Mouse (Mus musculus): ENCODE measurements around the gene Gm6164. TPM values are rescaled to one million over a fixed set of nuclear protein-coding genes. Genes with fewer than 3 reads are reported as not detected.

Gene Gm6164
- not detected in 2 replicates for total RNA-seq (2023)

GRCm38 (mm10) chr7:20205507-20205906 lies at the start of gene Gm6164:
Gene Gm6164, minus strand, starts transcription at chr7:20205607.

GRCm38 (mm10) chr7:20233728-20234127 lies 28.3 kb upstream of the Gm6164 start, which contains the start of gene Gm4498:
Gene Gm4498, minus strand, starts transcription at chr7:20233828.

GRCm38 (mm10) chr7:20193410-20193809 lies 12.0 kb downstream of the Gm6164 start, which contains the start of gene Vmn1r95:
Gene Vmn1r95, plus strand, starts transcription at chr7:20193710.

GRCm38 (mm10) chr7:20168277-20168676 lies 37.1 kb downstream of the Gm6164 start, which contains the start of gene Vmn1r94:
Gene Vmn1r94, minus strand, starts transcription at chr7:20168377.

Other genes with a start within 250 kb of the Gm6164 start
- not detected in 2 replicates for gene Ceacam20, start 240.2 kb downstream of the Gm6164 start, total RNA-seq (2023)
- gene Nlrp9b, start 214.1 kb downstream of the Gm6164 start, total RNA-seq (2023), result not detected in 2 replicates
- not detected in 2 replicates for gene Vmn1r91, start 105.9 kb downstream of the Gm6164 start, total RNA-seq (2023)
- not detected in 2 replicates for gene Gm16442, start 83.0 kb downstream of the Gm6164 start, total RNA-seq (2023)
- not detected in 2 replicates for gene Vmn1r93, start 66.5 kb downstream of the Gm6164 start, total RNA-seq (2023)
- not detected in 2 replicates for gene Vmn1r94, start 37.2 kb downstream of the Gm6164 start, total RNA-seq (2023)
- not detected in 2 replicates for gene Vmn1r95, start 11.9 kb downstream of the Gm6164 start, total RNA-seq (2023)
- not detected in 2 replicates for gene Gm4498, start 28.2 kb upstream of the Gm6164 start, total RNA-seq (2023)
- not detected in 2 replicates for gene Gm5890, start 57.2 kb upstream of the Gm6164 start, total RNA-seq (2023)
- gene Gm4133, start 128.5 kb upstream of the Gm6164 start, total RNA-seq (2023), result not detected in 2 replicates
- gene Gm5728, start 169.8 kb upstream of the Gm6164 start, total RNA-seq (2023), result not detected in 2 replicates
- not detected in 2 replicates for gene Vmn1r100, start 212.3 kb upstream of the Gm6164 start, total RNA-seq (2023)
- not detected in 2 replicates for gene Vmn1r101, start 237.0 kb upstream of the Gm6164 start, total RNA-seq (2023)

Measured in neutrophil, adult 65 days (primary cell).